Mouse (Mus musculus) embryonic facial prominence, embryonic 12.5 days (tissue): ENCODE results near the gene Cyp4f40. TPM values are rescaled to one million over a fixed set of nuclear protein-coding genes. Genes with fewer than 3 reads are reported as not detected.
A peak's percentile ranks its signal among the peaks of the same experiment; 100 is the strongest.
"Not testable (repeated sequence)": the region's sequence is repeated elsewhere in the genome, so short reads cannot be mapped to it uniquely, and the experiment has no call there.

ENCODE experiments used
- ATAC-seq: fragments of 200-750 bp; cut with Nextera tagmentation; 2 replicates; pipeline ENCODE4 v1.8.0; 2017; ENCODE audit not compliant: insufficient number of reproducible peaks, insufficient read depth, low FRiP score, low TSS enrichment
- H3K27ac ChIP-seq: fragments of 300-500 bp; sonication (generic); 2 replicates; pipeline ENCODE4 v1.5.1; 2016; ENCODE audit warnings: mild to moderate bottlenecking
- H3K27me3 ChIP-seq: fragments of 300-500 bp; sonication (generic); 2 replicates; pipeline ENCODE4 v1.6.1; 2016; ENCODE audit warnings: mild to moderate bottlenecking, moderate library complexity
- H3K36me3 ChIP-seq: fragments of 300-500 bp; sonication (generic); 2 replicates; pipeline ENCODE4 v1.6.1; 2016; ENCODE audit warnings: mild to moderate bottlenecking
- H3K4me1 ChIP-seq: fragments of 300-500 bp; sonication (generic); 2 replicates; pipeline ENCODE4 v1.6.1; 2016
- H3K4me2 ChIP-seq: fragments of 300-500 bp; sonication (generic); replicated peaks from 2 replicates; pipeline ENCODE4 v1.6.1; 2016; ENCODE audit warnings: mild to moderate bottlenecking, moderate library complexity
- H3K4me3 ChIP-seq: fragments of 300-500 bp; sonication (generic); 2 replicates; pipeline ENCODE4 v1.5.1; 2016; ENCODE audit warnings: mild to moderate bottlenecking
- H3K9ac ChIP-seq: fragments of 300-500 bp; sonication (generic); 2 replicates; pipeline ENCODE4 v1.6.1; 2016; ENCODE audit warnings: mild to moderate bottlenecking, moderate library complexity
- H3K9me3 ChIP-seq: fragments of 300-500 bp; sonication (generic); 2 replicates; pipeline ENCODE4 v1.6.1; 2016; ENCODE audit warnings: mild to moderate bottlenecking, moderate library complexity
- whole genome bisulfite sequencing: fragments of 180-500 bp; shearing (Covaris S2); methylation state at CpG from one replicate; pipeline ENCODE4 v1.1.7; 2016; 5-methylcytosine and 5-hydroxymethylcytosine counted together
- polyA plus RNA-seq: library from polyadenylated mRNA; unstranded; fragments of >200 nt; fragmentation: Nextera tagmentation; extraction: Ambion mirVana; gene quantifications from 2 replicates; pipeline ENCODE4 v1.2.1, GENCODE M21; 2016

The Cyp4f40 gene
- polyA plus RNA-seq, result not detected in 2 replicates

DNA sequence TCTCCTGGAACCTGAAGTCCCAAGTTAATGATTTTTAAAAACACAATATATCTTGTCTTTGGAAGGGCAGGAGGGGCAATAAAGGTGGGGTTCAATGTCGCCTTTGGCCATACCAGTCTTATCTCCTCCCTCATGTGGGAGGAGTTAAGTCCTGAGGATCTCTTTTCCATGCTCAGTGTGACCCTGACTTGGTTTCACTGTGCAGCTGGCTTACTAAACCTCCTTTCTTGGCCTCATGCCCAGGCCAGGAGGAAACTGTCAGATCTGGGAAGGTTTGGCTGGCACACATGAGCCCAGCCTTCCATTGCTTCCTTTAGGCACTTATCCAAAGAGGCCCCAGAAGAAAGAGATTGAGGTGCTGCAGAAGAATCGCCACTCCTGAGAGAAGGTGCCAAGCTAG lies at the start of gene Cyp4f40:
Gene Cyp4f40, plus strand, starts transcription at position 189 of the 400 bp plus-strand sequence.
- Histone ChIP-seq H3K27ac (no peak within 1 kb of the TSS), H3K9ac (no peak within 1 kb of the TSS), H3K36me3 (no peaks in the 10 kb centered on the region), H3K9me3 (no peaks in the 10 kb centered on the region), H3K27me3 (no peaks in the 10 kb centered on the region), H3K4me2 (no peak within 1 kb of the TSS), H3K4me3 (no peak within 1 kb of the TSS), H3K4me1 (no peaks in the 10 kb centered on the region)
- no peak for ATAC-seq
- WGBS, result 60% methylated on average over 2 of the region's 2 CpGs

DNA sequence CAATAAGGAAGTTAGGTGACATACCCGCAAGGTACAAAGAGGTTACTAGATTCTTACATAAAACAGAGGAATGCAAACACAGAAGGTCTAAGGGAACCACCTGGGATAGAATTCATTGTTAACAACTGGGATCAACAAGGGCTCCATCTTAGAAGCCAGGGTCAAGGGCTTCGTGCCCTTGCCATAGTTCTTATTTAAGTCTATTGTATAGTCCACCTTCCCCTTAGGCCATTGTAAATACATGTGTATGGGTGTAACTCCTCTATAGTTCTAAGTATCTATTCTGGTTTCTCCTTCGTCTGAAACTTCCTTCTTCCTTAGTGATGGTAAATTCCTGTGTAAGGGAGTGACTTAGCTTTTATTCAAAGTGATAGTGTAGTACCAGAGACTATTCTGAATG lies 48.5 kb upstream of the Cyp4f40 start:
- not testable (repeated sequence) for H3K27me3 ChIP-seq, H3K4me3 ChIP-seq, ATAC-seq, H3K4me2 ChIP-seq, H3K4me1 ChIP-seq, H3K9me3 ChIP-seq, H3K9ac ChIP-seq, H3K27ac ChIP-seq, H3K36me3 ChIP-seq
- 85% methylated on average over 3 of the region's 3 CpGs for WGBS

DNA sequence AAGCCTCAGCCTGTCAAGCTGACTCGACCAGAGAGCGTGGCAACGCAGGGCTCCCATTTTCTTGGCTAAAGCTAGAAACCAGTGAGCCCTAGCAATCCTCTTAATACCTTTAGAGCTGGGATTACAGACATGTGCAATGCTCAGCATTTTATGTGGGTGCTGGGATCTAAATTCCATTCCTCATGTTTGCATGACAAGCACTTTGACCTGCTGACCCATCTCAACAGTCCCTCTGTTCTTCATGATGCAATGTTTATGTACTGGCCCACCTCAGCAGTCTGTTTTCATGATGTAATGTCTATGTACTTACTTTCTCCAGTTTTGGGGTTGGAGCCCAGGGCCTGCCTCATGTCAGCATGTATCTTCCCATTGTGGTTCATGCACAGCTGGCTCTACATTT lies 47.8 kb upstream of the Cyp4f40 start:
- no peak for ATAC-seq
- Histone ChIP-seq H3K4me3 (no peak overlapping the region), H3K4me1 (no peaks in the 10 kb centered on the region), H3K27me3 (no peaks in the 10 kb centered on the region), H3K9ac (no peak overlapping the region), H3K27ac (no peak overlapping the region), H3K36me3 (no peaks in the 10 kb centered on the region), H3K9me3 (no peaks in the 10 kb centered on the region), H3K4me2 (no peak overlapping the region)
- WGBS, result 87% methylated on average over 3 of the region's 3 CpGs

- WGBS, result 64% methylated on average over 3 of the region's 3 CpGs
- Histone ChIP-seq H3K9me3 (no peaks in the 10 kb centered on the region), H3K4me2 (no peak overlapping the region), H3K27me3 (no peaks in the 10 kb centered on the region), H3K27ac (no peak overlapping the region), H3K4me3 (no peak overlapping the region), H3K36me3 (no peaks in the 10 kb centered on the region), H3K4me1 (no peaks in the 10 kb centered on the region), H3K9ac (no peak overlapping the region)
- ATAC-seq, result no peak
Observed at GRCm38 (mm10) chr17:32612417-32612816, 46.3 kb upstream of the Cyp4f40 start.

DNA sequence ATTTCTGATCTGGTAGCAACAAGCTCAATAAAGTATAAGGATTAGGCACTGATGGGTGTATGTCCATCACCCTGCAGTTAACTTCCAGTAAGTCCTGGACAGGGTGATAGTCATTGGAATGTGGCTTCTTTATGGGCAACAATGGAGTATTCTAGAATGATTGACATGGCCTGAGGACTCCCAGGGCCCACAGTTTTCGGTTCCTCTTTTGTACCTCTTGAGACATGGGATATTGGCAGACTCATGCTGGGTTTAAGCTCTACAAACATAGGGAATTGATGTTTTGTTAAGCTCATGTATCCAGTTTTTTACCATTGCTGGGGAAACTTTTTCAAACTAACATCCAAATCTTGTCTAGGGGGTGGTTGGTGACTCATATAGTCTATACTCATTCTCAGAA lies 41.4 kb upstream of the Cyp4f40 start:
- Histone ChIP-seq H3K4me3 (no peak overlapping the region), H3K4me1 (no peaks in the 10 kb centered on the region), H3K36me3 (no peaks in the 10 kb centered on the region), H3K9me3 (peaks cover 5% of the 10 kb centered on the region; the same call in 1 of the 2 replicates), H3K27ac (no peak overlapping the region), H3K27me3 (no peaks in the 10 kb centered on the region), H3K4me2 (no peak overlapping the region), H3K9ac (no peak overlapping the region)
- ATAC-seq, result no peak
- WGBS, result 70% methylated on average over 1 of the region's 1 CpGs

DNA sequence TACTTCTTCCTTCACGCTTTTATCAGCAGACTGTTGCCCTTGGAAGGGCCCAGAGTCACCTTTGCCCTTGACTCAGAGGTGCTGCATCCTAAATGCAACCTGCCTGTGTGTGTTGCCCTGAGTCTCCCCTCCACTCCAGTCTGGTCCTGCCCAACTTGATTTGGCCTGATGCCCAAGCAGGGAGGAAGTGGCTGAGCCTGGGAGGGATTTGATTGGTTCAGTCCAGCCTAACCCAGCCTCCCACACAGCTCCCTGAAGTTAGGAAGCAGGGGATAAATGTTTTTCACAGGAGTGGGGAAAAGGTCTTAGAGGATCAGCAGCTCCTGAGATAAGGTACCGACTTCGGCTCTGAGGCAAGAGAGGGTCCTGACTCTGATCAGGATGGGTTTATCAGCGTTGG lies 37.7 kb upstream of the Cyp4f40 start, which contains the start of gene Cyp4f37:
Gene Cyp4f37, plus strand, starts transcription at position 292 of the 400 bp plus-strand sequence.
- not testable (repeated sequence) for H3K27me3 ChIP-seq, H3K27ac ChIP-seq, ATAC-seq, H3K36me3 ChIP-seq, H3K4me2 ChIP-seq, H3K9ac ChIP-seq, H3K9me3 ChIP-seq, H3K4me1 ChIP-seq, H3K4me3 ChIP-seq
- WGBS, result 74% methylated on average over 4 of the region's 4 CpGs

- not testable (repeated sequence) for H3K9me3 ChIP-seq, H3K4me3 ChIP-seq, ATAC-seq, H3K36me3 ChIP-seq, H3K4me2 ChIP-seq, H3K27ac ChIP-seq, H3K9ac ChIP-seq, H3K4me1 ChIP-seq, H3K27me3 ChIP-seq
- 84% methylated on average over 7 of the region's 7 CpGs for WGBS
Observed at GRCm38 (mm10) chr17:32629726-32630125, 29.0 kb upstream of the Cyp4f40 start.

GRCm38 (mm10) chr17:32631936-32632335 lies 26.8 kb upstream of the Cyp4f40 start:
- Histone ChIP-seq H3K9me3 (no peaks in the 10 kb centered on the region), H3K27ac (no peak overlapping the region), H3K4me3 (no peak overlapping the region), H3K9ac (no peak overlapping the region), H3K4me1 (no peaks in the 10 kb centered on the region), H3K27me3 (no peaks in the 10 kb centered on the region), H3K36me3 (no peaks in the 10 kb centered on the region), H3K4me2 (no peak overlapping the region)
- no peak for ATAC-seq
- WGBS, result 81% methylated on average over 3 of the region's 3 CpGs

GRCm38 (mm10) chr17:32634242-32634971 lies 24.3 kb upstream of the Cyp4f40 start:
- ATAC-seq, H3K9me3 ChIP-seq, H3K4me1 ChIP-seq, H3K27me3 ChIP-seq, H3K27ac ChIP-seq, H3K36me3 ChIP-seq: not testable (repeated sequence)
- H3K4me2 ChIP-seq, result peak overlapping the region; percentile 63
- H3K4me3 ChIP-seq, result peak overlapping the region; percentile 31
- H3K9ac ChIP-seq, result peak overlapping the region; percentile 40; the same call in 1 of the 2 replicates
- WGBS, result 86% methylated on average over 9 of the region's 9 CpGs

GRCm38 (mm10) chr17:32634972-32635314 lies 23.8 kb upstream of the Cyp4f40 start:
- Histone ChIP-seq H3K4me3 (peak overlapping the region; percentile 31), H3K4me1 (no peaks in the 10 kb centered on the region), H3K9ac (peak overlapping the region; percentile 40; the same call in 1 of the 2 replicates), H3K4me2 (peak overlapping the region; percentile 63), H3K36me3 (no peaks in the 10 kb centered on the region), H3K9me3 (no peaks in the 10 kb centered on the region), H3K27me3 (no peaks in the 10 kb centered on the region), H3K27ac (no peak overlapping the region)
- ATAC-seq, result no peak
- WGBS, result 4% methylated on average over 17 of the region's 17 CpGs

GRCm38 (mm10) chr17:32636341-32636740 lies 22.4 kb upstream of the Cyp4f40 start:
- ATAC-seq, result no peak
- H3K36me3 ChIP-seq, result no peaks in the 10 kb centered on the region
- H3K9me3 ChIP-seq, result no peaks in the 10 kb centered on the region
- no peak overlapping the region for H3K27ac ChIP-seq
- H3K4me1 ChIP-seq, result no peaks in the 10 kb centered on the region
- no peak overlapping the region for H3K9ac ChIP-seq
- WGBS, result 36% methylated on average over 3 of the region's 3 CpGs
- no peak overlapping the region for H3K4me2 ChIP-seq
- no peaks in the 10 kb centered on the region for H3K27me3 ChIP-seq
- H3K4me3 ChIP-seq, result no peak overlapping the region

GRCm38 (mm10) chr17:32637151-32637550 lies 21.5 kb upstream of the Cyp4f40 start:
- H3K9ac ChIP-seq, result no peak overlapping the region
- H3K4me3 ChIP-seq, result no peak overlapping the region
- H3K4me2 ChIP-seq, result no peak overlapping the region
- H3K9me3 ChIP-seq, result no peaks in the 10 kb centered on the region
- no peak overlapping the region for H3K27ac ChIP-seq
- H3K36me3 ChIP-seq, result no peaks in the 10 kb centered on the region
- ATAC-seq, result no peak
- WGBS, result 85% methylated on average over 2 of the region's 2 CpGs
- no peaks in the 10 kb centered on the region for H3K4me1 ChIP-seq
- no peaks in the 10 kb centered on the region for H3K27me3 ChIP-seq
